23 mouse cellular contexts compared by ENCODE assay signal in genomic region chr12:24606166-24606565, GRCm38 (mm10). TPM values are rescaled to one million over a fixed set of nuclear protein-coding genes. Genes with fewer than 3 reads are reported as not detected.
DNase-seq lines count a peak whose midpoint lies in the region; ATAC-seq and TF ChIP-seq lines count a peak whose summit lies in the region.
"Had no signal": no experiment of that assay in that cellular context is flagged by ENCODE, and none has a peak within 500 bp of the region (broad histone marks: within the 10 kb centered on the region; RNA-seq: fewer than 3 reads in every experiment).

No protein-coding gene starts in this region.

- H3K4me2 ChIP-seq in forebrain, embryonic 14.5 days (ENCODE audit: low read length), result no peak overlapping the region
- H3K4me2 ChIP-seq in forebrain, postnatal 0 days (ENCODE audit: low read depth), result no peak overlapping the region
- H3K4me2 ChIP-seq: embryonic facial prominence, embryonic 13.5 days; heart, embryonic 11.5 days; hindbrain, embryonic 12.5 days; hindbrain, embryonic 15.5 days had no signal

- H3K27ac ChIP-seq in forebrain, embryonic 14.5 days (ENCODE audit: low read depth, low read length), result no peak overlapping the region
- no peak overlapping the region for H3K27ac ChIP-seq in forebrain, postnatal 0 days (ENCODE audit: low read depth, low read length)
- no peak overlapping the region for H3K27ac ChIP-seq in thymus, adult 2 months (ENCODE audit: control insufficient read depth, insufficient read depth, low read length)
- H3K27ac ChIP-seq: embryonic facial prominence, embryonic 10.5 days; embryonic facial prominence, embryonic 13.5 days; hindbrain, embryonic 12.5 days; hindbrain, embryonic 15.5 days had no signal

- no peak overlapping the region for H3K9ac ChIP-seq in forebrain, embryonic 14.5 days (ENCODE audit: low read length)
- no peak overlapping the region for H3K9ac ChIP-seq in forebrain, postnatal 0 days
- H3K9ac ChIP-seq: embryonic facial prominence, embryonic 13.5 days; hindbrain, embryonic 12.5 days; hindbrain, embryonic 15.5 days had no signal

- DNase-seq in forebrain, embryonic 14.5 days (ENCODE audit: low spot score), result peak; percentile 48
- no peak for DNase-seq in forebrain, postnatal 0 days
- DNase-seq in Muller cell, postnatal 12 days (ENCODE audit: inconsistent ontology term), result peak; percentile 52
- DNase-seq in retina, embryonic 14.5 days (ENCODE audit: low spot score), result peak; percentile 57
- no peak for DNase-seq in right cerebral cortex, postnatal 10 days (ENCODE audit: low spot score in 2 of 2)
- no peak for DNase-seq in thymus, adult 2 months
- DNase-seq: adrenal gland, postnatal 10 days; adrenal gland, postnatal 36 days; cerebellum, adult 11 months; cerebellum, adult 2 months; cerebellum, adult 9-11 months; cerebellum, postnatal 25 days; gastrocnemius, postnatal 10 days; heart, adult 11 months had no signal

- H3K36me3 ChIP-seq in forebrain, embryonic 14.5 days (ENCODE audit: control insufficient read depth, insufficient read depth, low read length), result no peaks in the 10 kb centered on the region
- no peaks in the 10 kb centered on the region for H3K36me3 ChIP-seq in forebrain, postnatal 0 days (ENCODE audit: insufficient read depth)
- H3K36me3 ChIP-seq in thymus, adult 2 months (ENCODE audit: control insufficient read depth, insufficient read depth, low read length), result no peaks in the 10 kb centered on the region
- H3K36me3 ChIP-seq: embryonic facial prominence, embryonic 10.5 days; embryonic facial prominence, embryonic 13.5 days; hindbrain, embryonic 12.5 days; hindbrain, embryonic 15.5 days had no signal

- TF ChIP-seq CTCF in forebrain, postnatal 0 days (IDR thresholded peaks at IDR 0.05; ENCODE audit: low read depth), result no peak
- no peak for TF ChIP-seq CTCF in thymus, adult 2 months (IDR thresholded peaks at IDR 0.05; ENCODE audit: borderline replicate concordance, control insufficient read depth, extremely low read depth, insufficient read depth, low read length, poor library complexity)

- 19% methylated on average over 10 of the region's 10 CpGs for WGBS in forebrain, embryonic 14.5 days
- WGBS in forebrain, postnatal 0 days, result 23% methylated on average over 10 of the region's 10 CpGs
- 96% methylated on average over 10 of the region's 10 CpGs for WGBS in thymus, adult 2 months

- H3K4me3 ChIP-seq in forebrain, embryonic 14.5 days (ENCODE audit: low read depth, low read length), result no peak overlapping the region
- no peak overlapping the region for H3K4me3 ChIP-seq in forebrain, postnatal 0 days (ENCODE audit: low read depth, low read length)
- no peak overlapping the region for H3K4me3 ChIP-seq in thymus, adult 2 months (ENCODE audit: control insufficient read depth, insufficient read depth, low read length)
- H3K4me3 ChIP-seq: embryonic facial prominence, embryonic 10.5 days; embryonic facial prominence, embryonic 13.5 days; erythroblast, embryonic 14.5 days; hindbrain, embryonic 12.5 days; hindbrain, embryonic 15.5 days had no signal

- no peaks in the 10 kb centered on the region for H3K4me1 ChIP-seq in forebrain, embryonic 14.5 days (ENCODE audit: control insufficient read depth, insufficient read depth, low read length)
- H3K4me1 ChIP-seq in forebrain, postnatal 0 days (ENCODE audit: insufficient read depth), result no peaks in the 10 kb centered on the region
- H3K4me1 ChIP-seq in thymus, adult 2 months (replicated peaks; ENCODE audit: control insufficient read depth, insufficient read depth, low read length), result no peaks in the 10 kb centered on the region
- H3K4me1 ChIP-seq: embryonic facial prominence, embryonic 10.5 days; embryonic facial prominence, embryonic 13.5 days; hindbrain, embryonic 12.5 days; hindbrain, embryonic 15.5 days had no signal

- H3K27me3 ChIP-seq in forebrain, embryonic 14.5 days (replicated peaks; ENCODE audit: control insufficient read depth, insufficient read depth, low read length), result no peaks in the 10 kb centered on the region
- no peaks in the 10 kb centered on the region for H3K27me3 ChIP-seq in forebrain, postnatal 0 days (ENCODE audit: insufficient read depth, low read length)
- H3K27me3 ChIP-seq in thymus, adult 2 months (ENCODE audit: control insufficient read depth, insufficient read depth, low read length), result no peaks in the 10 kb centered on the region
- H3K27me3 ChIP-seq: embryonic facial prominence, embryonic 13.5 days; hindbrain, embryonic 15.5 days; Patski had no signal

- H3K9me3 ChIP-seq in forebrain, embryonic 14.5 days (replicated peaks; ENCODE audit: control insufficient read depth, low read length), result no peaks in the 10 kb centered on the region
- no peaks in the 10 kb centered on the region for H3K9me3 ChIP-seq in forebrain, postnatal 0 days (ENCODE audit: low read length)
- H3K9me3 ChIP-seq: embryonic facial prominence, embryonic 10.5 days; embryonic facial prominence, embryonic 13.5 days; hindbrain, embryonic 12.5 days; hindbrain, embryonic 15.5 days had no signal

- no peak for TF ChIP-seq POLR2A in thymus, adult 2 months (IDR thresholded peaks at IDR 0.05; ENCODE audit: control insufficient read depth, extremely low read depth, insufficient read depth, low read length, poor library complexity)

- ATAC-seq in forebrain, embryonic 14.5 days, result no peak
- ATAC-seq in forebrain, postnatal 0 days, result no peak
- ATAC-seq: CD4-positive, CD25-positive, alpha-beta regulatory T cell, adult 4 months; intestine, postnatal 0 days; Patski had no signal

RNA-seq across cellular contexts. Expression of gene Grhl1, which starts 34.1 kb away (rescaled TPM):
- 0.72 and 0.79 TPM in 2 replicates for polyA plus RNA-seq in forebrain, embryonic 14.5 days (2014; fragmentation: Nextera tagmentation; extraction: Ambion mirVana)
- total RNA-seq in forebrain, postnatal 0 days (2014; rRNA removed), result 2.7 and 2.9 TPM in 2 replicates
- polyA plus RNA-seq in forebrain, postnatal 0 days (2015; fragmentation: Nextera tagmentation; extraction: Ambion mirVana), result 1.3 and 2.3 TPM in 2 replicates
- polyA plus RNA-seq in thymus, adult 2 months (2012; rRNA removed), result 1.6 TPM in 2 replicates

RNA-seq across cellular contexts. Expression of gene Klf11, which starts 44.9 kb away (rescaled TPM):
- 14.8 and 17.0 TPM in 2 replicates for polyA plus RNA-seq in forebrain, embryonic 14.5 days (2014; fragmentation: Nextera tagmentation; extraction: Ambion mirVana)
- 27.3 and 30.7 TPM in 2 replicates for total RNA-seq in forebrain, postnatal 0 days (2014; rRNA removed)
- 20.4 and 22.9 TPM in 2 replicates for polyA plus RNA-seq in forebrain, postnatal 0 days (2015; fragmentation: Nextera tagmentation; extraction: Ambion mirVana)
- 4.9 and 6.5 TPM in 2 replicates for polyA plus RNA-seq in thymus, adult 2 months (2012; rRNA removed)

Comparison
In these comparisons a context has a peak if more than half of its experiments do, and no peak if none do; other contexts are left out.
1. DNase-seq: peak in forebrain, embryonic 14.5 days (single experiment), Muller cell, postnatal 12 days (single experiment) and retina, embryonic 14.5 days (single experiment); none in forebrain, postnatal 0 days (single experiment), right cerebral cortex, postnatal 10 days (0 of 2) and thymus, adult 2 months (single experiment).